Mouse (Mus musculus): ENCODE results near the gene Ciita.

Gene Ciita

DNA sequence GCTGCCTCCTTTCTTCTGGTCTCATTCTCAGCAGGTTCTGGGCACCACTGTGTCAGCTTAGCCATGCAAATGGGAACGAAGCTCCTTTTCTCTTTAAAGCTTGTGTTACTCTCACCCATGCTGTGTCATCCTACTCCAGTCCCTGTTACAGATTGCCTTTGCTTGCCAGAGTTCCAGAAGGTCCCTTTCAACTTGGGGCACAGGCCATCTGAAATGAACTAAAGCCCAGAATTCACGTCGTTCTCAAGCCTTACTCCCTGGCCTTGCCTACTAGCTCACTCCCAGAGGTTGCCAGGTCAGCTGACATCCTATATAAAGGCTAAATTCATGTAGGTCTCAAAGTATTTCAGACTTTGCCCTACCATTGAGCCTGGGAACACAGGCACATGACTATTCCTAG is 69.1 kb downstream of the Ciita start:
- TF ChIP-seq GATA4 (IDR thresholded peaks at IDR 0.05; ENCODE audit: insufficient replicate concordance, low read length): no peak

DNA sequence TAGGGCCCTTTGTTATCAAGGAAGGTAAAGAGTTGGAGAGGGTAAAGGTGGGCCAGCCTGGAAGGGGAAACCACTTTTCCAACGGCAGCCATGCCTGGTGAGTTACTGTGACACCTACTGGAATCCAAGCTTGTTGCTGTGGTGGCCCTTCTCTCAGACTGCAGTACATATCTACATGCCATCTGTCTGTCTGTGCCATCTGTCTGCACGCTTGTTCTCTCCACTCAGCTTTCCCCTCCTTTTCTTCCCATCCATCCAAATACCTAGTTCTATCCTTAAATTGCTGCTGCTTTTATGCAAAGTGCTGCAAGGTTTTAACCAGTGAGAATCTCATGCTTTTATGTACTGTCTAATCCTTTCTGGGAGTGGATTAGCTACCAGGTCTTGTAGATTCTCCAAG is 69.7 kb downstream of the Ciita start:
- TF ChIP-seq GATA4 (IDR thresholded peaks at IDR 0.05; ENCODE audit: insufficient replicate concordance, low read length): no peak

DNA sequence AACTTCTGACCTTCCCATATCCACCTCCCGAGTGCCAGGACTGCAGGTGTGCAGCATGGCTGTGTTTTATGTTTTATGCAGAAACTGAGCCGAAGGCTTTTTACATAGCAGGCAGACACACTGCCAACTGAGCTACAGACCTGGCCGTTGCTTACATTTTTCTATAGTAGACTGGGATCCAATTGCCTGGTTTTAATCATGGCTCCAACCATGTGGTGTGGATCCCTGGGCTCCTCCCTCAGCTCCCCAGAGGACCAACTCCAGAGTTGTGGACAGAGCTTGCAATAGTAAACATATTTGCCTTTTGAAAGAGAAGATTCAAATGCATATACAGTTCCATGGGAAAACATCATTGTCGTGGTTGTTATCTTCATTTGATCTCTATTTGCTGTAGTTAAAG is 71.7 kb downstream of the Ciita start:
- TF ChIP-seq GATA4 (IDR thresholded peaks at IDR 0.05; ENCODE audit: insufficient replicate concordance, low read length): no peak

GRCm38 (mm10) chr16:10553858-10554257 is 74.0 kb downstream of the Ciita start:
- no peak for TF ChIP-seq GATA4 (IDR thresholded peaks at IDR 0.05; ENCODE audit: insufficient replicate concordance, low read length)

GRCm38 (mm10) chr16:10559991-10560390 is 80.1 kb downstream of the Ciita start:
- no peak for TF ChIP-seq GATA4 (IDR thresholded peaks at IDR 0.05; ENCODE audit: insufficient replicate concordance, low read length)

- TF ChIP-seq GATA4 (IDR thresholded peaks at IDR 0.05; ENCODE audit: insufficient replicate concordance, low read length): no peak
Measured at GRCm38 (mm10) chr16:10565278-10565885, 85.5 kb downstream of the Ciita start.

DNA sequence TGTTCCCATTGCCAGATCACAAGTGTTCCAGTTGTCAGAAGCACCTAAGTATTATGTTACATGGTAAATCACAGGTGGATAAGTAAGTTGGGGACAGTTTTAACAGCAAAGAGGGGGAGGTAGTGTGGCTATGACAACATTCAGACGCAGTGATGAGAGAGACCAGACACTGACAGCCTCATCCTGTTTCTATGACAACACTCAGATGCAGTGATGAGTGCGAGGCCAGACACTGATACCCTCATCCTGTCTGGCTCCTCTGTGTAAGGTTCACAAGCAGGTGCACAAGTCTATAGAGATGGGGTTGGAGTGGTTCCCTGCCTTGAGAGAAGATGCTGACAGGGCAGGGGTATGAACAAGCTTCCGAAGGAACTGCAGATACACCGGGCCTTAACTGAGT is 87.3 kb downstream of the Ciita start:
- TF ChIP-seq GATA4 (IDR thresholded peaks at IDR 0.05; ENCODE audit: insufficient replicate concordance, low read length): no peak

DNA sequence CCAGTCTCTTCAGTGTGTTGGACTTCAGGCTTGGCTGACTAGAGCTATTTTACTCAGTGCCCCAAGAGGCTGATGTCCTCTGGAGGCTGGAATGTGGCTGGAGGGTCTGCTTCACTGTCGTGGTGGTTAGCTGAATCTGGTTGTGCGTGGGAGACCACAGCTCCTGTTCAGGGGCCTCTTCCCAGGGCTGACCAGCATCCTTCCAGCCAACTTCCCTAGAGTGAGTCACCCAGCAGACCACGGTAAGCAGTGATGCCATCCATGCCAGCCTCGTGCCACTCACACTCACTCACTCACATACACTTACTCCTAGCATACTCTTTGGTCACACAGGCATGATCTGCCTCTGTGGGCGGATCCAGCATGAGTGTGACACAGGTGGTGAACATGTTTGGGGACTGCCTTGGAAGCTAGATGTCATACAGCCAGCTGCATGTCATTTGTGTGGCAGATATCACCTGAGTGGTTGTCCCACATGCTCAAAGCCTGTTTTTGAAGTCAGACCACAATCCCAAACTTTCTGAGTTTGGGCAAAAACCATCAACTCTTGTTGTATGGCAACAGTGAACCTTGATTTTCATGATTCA is 90.0 kb downstream of the Ciita start:
- TF ChIP-seq GATA4 (IDR thresholded peaks at IDR 0.05; ENCODE audit: insufficient replicate concordance, low read length): no peak

GRCm38 (mm10) chr16:10570708-10571107 is 90.8 kb downstream of the Ciita start:
- TF ChIP-seq GATA4 (IDR thresholded peaks at IDR 0.05; ENCODE audit: insufficient replicate concordance, low read length): no peak

GRCm38 (mm10) chr16:10571820-10572219 is 92.0 kb downstream of the Ciita start:
- TF ChIP-seq GATA4 (IDR thresholded peaks at IDR 0.05; ENCODE audit: insufficient replicate concordance, low read length): no peak

DNA sequence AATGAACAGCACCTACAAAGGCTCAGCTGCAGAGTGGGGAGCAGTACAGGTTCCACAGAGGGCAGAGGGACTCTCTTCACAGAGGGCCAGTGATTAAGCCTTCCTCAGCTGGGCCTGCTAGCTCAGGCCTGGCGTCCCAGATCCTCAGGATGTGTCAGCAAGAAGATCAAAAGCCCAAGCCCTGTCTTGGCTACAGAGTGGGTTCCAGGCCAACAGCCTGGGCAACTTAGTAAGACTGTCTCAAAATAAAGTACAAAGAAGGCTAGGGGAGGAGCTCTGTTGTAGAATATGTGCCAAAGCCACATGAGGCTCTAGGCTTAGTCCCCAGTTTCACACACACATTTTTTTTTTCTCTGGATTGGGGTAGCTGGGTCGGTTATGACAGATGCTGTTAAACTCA is 95.1 kb downstream of the Ciita start:
- no peak for TF ChIP-seq GATA4 (IDR thresholded peaks at IDR 0.05; ENCODE audit: insufficient replicate concordance, low read length)

DNA sequence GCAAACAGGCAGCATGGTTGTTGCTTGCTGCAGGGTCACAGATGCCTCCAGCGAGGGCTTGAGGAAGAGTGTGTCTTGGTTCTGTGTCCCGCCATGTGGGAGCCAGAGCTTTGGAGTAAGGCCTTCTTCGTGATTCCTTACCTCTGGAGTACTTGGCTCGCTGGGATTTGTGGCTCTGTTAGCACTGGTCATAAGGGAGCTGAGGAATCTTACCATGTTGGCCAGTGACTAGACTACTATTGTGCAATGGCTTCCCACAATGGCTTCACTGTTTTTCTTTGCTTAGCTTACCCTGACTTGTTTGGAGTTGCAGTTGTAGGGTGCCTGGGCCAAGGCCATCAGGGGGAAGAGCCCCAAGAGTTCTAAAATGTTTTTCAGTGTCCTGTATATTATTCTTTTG is 96.1 kb downstream of the Ciita start:
- no peak for TF ChIP-seq GATA4 (IDR thresholded peaks at IDR 0.05; ENCODE audit: insufficient replicate concordance, low read length)

GRCm38 (mm10) chr16:10577548-10577947 is 97.7 kb downstream of the Ciita start:
- TF ChIP-seq GATA4 (IDR thresholded peaks at IDR 0.05; ENCODE audit: insufficient replicate concordance, low read length): no peak

All from liver, adult (tissue).